8 mouse cellular contexts compared by ENCODE assay signal in the genomic region with DNA sequence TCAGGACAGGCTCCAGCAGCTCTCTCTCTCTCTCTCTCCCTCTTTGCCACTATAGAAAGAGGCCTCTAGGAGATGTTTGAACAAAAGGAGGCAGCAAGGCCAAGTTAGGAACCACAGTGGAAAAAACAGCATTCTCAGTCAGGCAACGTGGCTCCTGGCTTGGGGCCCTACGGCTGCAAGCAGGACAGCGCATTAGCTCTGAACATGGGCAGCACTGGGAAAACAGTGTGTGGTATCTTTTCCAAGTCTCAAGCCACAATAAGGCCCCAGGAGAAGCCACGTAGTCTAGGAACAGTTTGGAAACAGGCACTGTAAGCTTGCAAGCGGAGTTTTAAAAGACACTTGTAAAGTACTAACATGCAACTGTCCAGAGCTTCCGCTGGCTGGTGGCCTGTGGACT. TPM values are rescaled to one million over a fixed set of nuclear protein-coding genes. Genes with fewer than 3 reads are reported as not detected.
DNase-seq lines count a peak whose midpoint lies in the region; ATAC-seq and TF ChIP-seq lines count a peak whose summit lies in the region.

No protein-coding gene starts in this region.

- WGBS in stomach, embryonic 14.5 days = 64% methylated on average over 6 of the region's 6 CpGs
- WGBS in stomach, postnatal 0 days = 74% methylated on average over 6 of the region's 6 CpGs
- 60% methylated on average over 6 of the region's 6 CpGs for WGBS in intestine, postnatal 0 days
- WGBS in thymus, adult 2 months = 91% methylated on average over 6 of the region's 6 CpGs

- H3K27me3 ChIP-seq in stomach, embryonic 14.5 days (ENCODE audit: control insufficient read depth, insufficient read depth, low read length) = no peaks in the 10 kb centered on the region
- H3K27me3 ChIP-seq in stomach, postnatal 0 days (ENCODE audit: control insufficient read depth, insufficient read depth, low read length) = no peaks in the 10 kb centered on the region
- no peaks in the 10 kb centered on the region for H3K27me3 ChIP-seq in intestine, postnatal 0 days (replicated peaks; ENCODE audit: control insufficient read depth, insufficient read depth, low read length)
- H3K27me3 ChIP-seq in thymus, adult 2 months (ENCODE audit: control insufficient read depth, insufficient read depth, low read length) = no peaks in the 10 kb centered on the region

- TF ChIP-seq EP300 in stomach, postnatal 0 days (optimal IDR thresholded peaks at IDR 0.05) = no peak

- peak; percentile 43 for DNase-seq in adrenal gland, postnatal 25 days
- no peak for DNase-seq in adrenal gland, adult 18-20 months (ENCODE audit: low spot score in 2 of 2)
- no peak for DNase-seq in stomach, postnatal 0 days (ENCODE audit: low spot score)
- DNase-seq in urinary bladder, adult 18-20 months (ENCODE audit: low spot score in 2 of 2) = no peak
- no peak for DNase-seq in testis, postnatal 10 days (ENCODE audit: low spot score)
- DNase-seq in thymus, adult 2 months = no peak

- no peak for ATAC-seq in stomach, embryonic 14.5 days (ENCODE audit: insufficient number of reproducible peaks, insufficient read depth, low FRiP score, low read depth)
- no peak for ATAC-seq in stomach, postnatal 0 days (ENCODE audit: low FRiP score, low TSS enrichment)
- no peak for ATAC-seq in intestine, postnatal 0 days

- H3K4me3 ChIP-seq in stomach, embryonic 14.5 days (ENCODE audit: low read depth, low read length) = no peak overlapping the region
- no peak overlapping the region for H3K4me3 ChIP-seq in stomach, postnatal 0 days (ENCODE audit: low read depth, low read length)
- no peak overlapping the region; the same call in 1 of the 2 replicates for H3K4me3 ChIP-seq in intestine, postnatal 0 days (ENCODE audit: low read depth, low read length)
- H3K4me3 ChIP-seq in thymus, adult 2 months (ENCODE audit: control insufficient read depth, insufficient read depth, low read length) = no peak overlapping the region

- no peak for TF ChIP-seq CTCF in stomach, postnatal 0 days (IDR thresholded peaks at IDR 0.05; ENCODE audit: low read depth)
- TF ChIP-seq CTCF in intestine, postnatal 0 days (IDR thresholded peaks at IDR 0.05; ENCODE audit: low read depth) = no peak
- TF ChIP-seq CTCF in thymus, adult 2 months (IDR thresholded peaks at IDR 0.05; ENCODE audit: borderline replicate concordance, control insufficient read depth, extremely low read depth, insufficient read depth, low read length, poor library complexity) = no peak

- H3K9ac ChIP-seq in stomach, embryonic 14.5 days (replicated peaks; ENCODE audit: low read depth, low read length) = no peak overlapping the region
- H3K9ac ChIP-seq in stomach, postnatal 0 days (ENCODE audit: low read length) = no peak overlapping the region
- no peak overlapping the region for H3K9ac ChIP-seq in intestine, postnatal 0 days (ENCODE audit: low read depth, low read length)

- no peak for TF ChIP-seq POLR2A in thymus, adult 2 months (IDR thresholded peaks at IDR 0.05; ENCODE audit: control insufficient read depth, extremely low read depth, insufficient read depth, low read length, poor library complexity)

- H3K4me2 ChIP-seq in stomach, embryonic 14.5 days (replicated peaks; ENCODE audit: low read depth, low read length) = peak overlapping the region; percentile 64; the same call in 1 of the 2 replicates
- no peak overlapping the region; the same call in 1 of the 2 replicates for H3K4me2 ChIP-seq in stomach, postnatal 0 days (replicated peaks; ENCODE audit: low read depth)
- peak overlapping the region; percentile 97; the same call in 1 of the 2 replicates for H3K4me2 ChIP-seq in intestine, postnatal 0 days (replicated peaks; ENCODE audit: low read depth)

- H3K9me3 ChIP-seq in stomach, embryonic 14.5 days (ENCODE audit: control insufficient read depth, low read depth, low read length) = no peaks in the 10 kb centered on the region
- H3K9me3 ChIP-seq in stomach, postnatal 0 days (ENCODE audit: control insufficient read depth, low read length) = no peaks in the 10 kb centered on the region
- no peaks in the 10 kb centered on the region for H3K9me3 ChIP-seq in intestine, postnatal 0 days (ENCODE audit: control insufficient read depth)

- peaks cover 25% of the 10 kb centered on the region for H3K4me1 ChIP-seq in stomach, embryonic 14.5 days (ENCODE audit: control insufficient read depth, insufficient read depth, low read length)
- 0 out of 2 replicates have a peak, but pooled peaks cover 3% of the 10 kb centered on the region for H3K4me1 ChIP-seq in stomach, postnatal 0 days (replicated peaks; ENCODE audit: control insufficient read depth, insufficient read depth)
- no peaks in the 10 kb centered on the region for H3K4me1 ChIP-seq in intestine, postnatal 0 days (replicated peaks; ENCODE audit: control insufficient read depth, insufficient read depth, low read length)
- peaks cover 8% of the 10 kb centered on the region for H3K4me1 ChIP-seq in thymus, adult 2 months (replicated peaks; ENCODE audit: control insufficient read depth, insufficient read depth, low read length)

- no peak overlapping the region for H3K27ac ChIP-seq in stomach, embryonic 14.5 days (ENCODE audit: low read length)
- no peak overlapping the region for H3K27ac ChIP-seq in stomach, postnatal 0 days (replicated peaks)
- no peak overlapping the region for H3K27ac ChIP-seq in intestine, postnatal 0 days (ENCODE audit: low read depth, low read length)
- no peak overlapping the region for H3K27ac ChIP-seq in thymus, adult 2 months (ENCODE audit: control insufficient read depth, insufficient read depth, low read length)

- H3K36me3 ChIP-seq in stomach, embryonic 14.5 days (ENCODE audit: control insufficient read depth, insufficient read depth, low read length) = no peaks in the 10 kb centered on the region
- H3K36me3 ChIP-seq in stomach, postnatal 0 days (ENCODE audit: control insufficient read depth, insufficient read depth, low read length) = no peaks in the 10 kb centered on the region
- H3K36me3 ChIP-seq in intestine, postnatal 0 days (ENCODE audit: control insufficient read depth, insufficient read depth) = no peaks in the 10 kb centered on the region
- no peaks in the 10 kb centered on the region for H3K36me3 ChIP-seq in thymus, adult 2 months (ENCODE audit: control insufficient read depth, insufficient read depth, low read length)

RNA-seq across cellular contexts. Expression of a gene that starts 2.3 kb away (rescaled TPM):
- 15.1 and 21.5 TPM in 2 replicates for total RNA-seq in adrenal gland, postnatal 25 days (2021)
- total RNA-seq in adrenal gland, adult 18-20 months (2021) = 10 to 100 TPM; 18.6 to 19.2 TPM
- 19.1 and 21.1 TPM in 2 replicates for polyA plus RNA-seq in stomach, embryonic 14.5 days (2014; fragmentation: Nextera tagmentation; extraction: Ambion mirVana)
- polyA plus RNA-seq in stomach, postnatal 0 days (2015; fragmentation: Nextera tagmentation; extraction: Ambion mirVana) = 5.0 and 5.9 TPM in 2 replicates
- 4.4 and 5.5 TPM in 2 replicates for polyA plus RNA-seq in intestine, postnatal 0 days (2015; fragmentation: Nextera tagmentation; extraction: Ambion mirVana)
- 12.0 and 14.6 TPM in 2 replicates for polyA plus RNA-seq in thymus, adult 2 months (2012; rRNA removed)

RNA-seq across cellular contexts. Expression of a gene that starts 43.5 kb away (rescaled TPM):
- 18.5 and 19.1 TPM in 2 replicates for total RNA-seq in adrenal gland, postnatal 25 days (2021)
- total RNA-seq in adrenal gland, adult 18-20 months (2021) = 10 to 100 TPM; 12.3 to 17.7 TPM
- 0.25 and 0.27 TPM in 2 replicates for polyA plus RNA-seq in stomach, embryonic 14.5 days (2014; fragmentation: Nextera tagmentation; extraction: Ambion mirVana)
- 0.89 and 1.2 TPM in 2 replicates for polyA plus RNA-seq in stomach, postnatal 0 days (2015; fragmentation: Nextera tagmentation; extraction: Ambion mirVana)
- polyA plus RNA-seq in intestine, postnatal 0 days (2015; fragmentation: Nextera tagmentation; extraction: Ambion mirVana) = 10.8 and 13.1 TPM in 2 replicates
- 2.9 TPM in 2 replicates for polyA plus RNA-seq in thymus, adult 2 months (2012; rRNA removed)

RNA-seq across cellular contexts. Expression of a gene that starts 56.2 kb away (rescaled TPM):
- 24.0 and 24.6 TPM in 2 replicates for total RNA-seq in adrenal gland, postnatal 25 days (2021)
- 10 to 100 TPM; 10.2 to 17.1 TPM for total RNA-seq in adrenal gland, adult 18-20 months (2021)
- polyA plus RNA-seq in stomach, embryonic 14.5 days (2014; fragmentation: Nextera tagmentation; extraction: Ambion mirVana) = 4.6 and 5.5 TPM in 2 replicates
- 2.9 and 4.3 TPM in 2 replicates for polyA plus RNA-seq in stomach, postnatal 0 days (2015; fragmentation: Nextera tagmentation; extraction: Ambion mirVana)
- 14.2 and 15.0 TPM in 2 replicates for polyA plus RNA-seq in intestine, postnatal 0 days (2015; fragmentation: Nextera tagmentation; extraction: Ambion mirVana)
- polyA plus RNA-seq in thymus, adult 2 months (2012; rRNA removed) = 6.6 and 7.2 TPM in 2 replicates
